Mouse (Mus musculus): Measurements from ENCODE around the gene Spag8. TPM values are rescaled to one million over a fixed set of nuclear protein-coding genes. Genes with fewer than 3 reads are reported as not detected.

Spag8 gene
- polyA plus RNA-seq, 1 experiment from 2014 or later: 1.0 TPM

- no peak overlapping the region for H3K27ac ChIP-seq
- 77% methylated on average over 6 of the region's 6 CpGs for WGBS
- H3K36me3 ChIP-seq: no peaks in the 10 kb centered on the region
- no peaks in the 10 kb centered on the region for H3K9me3 ChIP-seq (replicated peaks)
- DNase-seq (ENCODE audit: low spot score): peak; percentile 19
- peaks cover 20% of the 10 kb centered on the region for H3K4me1 ChIP-seq
- H3K27me3 ChIP-seq (ENCODE audit: low read depth, poor library complexity, severe bottlenecking): peaks cover 22% of the 10 kb centered on the region
- no peak overlapping the region for H3K4me3 ChIP-seq
These were observed 16.6 kb downstream of the Spag8 start for GRCm38 (mm10) chr4:43636751-43637150.

GRCm38 (mm10) chr4:43634621-43635374 lies 18.6 kb downstream of the Spag8 start:
- DNase-seq (ENCODE audit: low spot score): peak; percentile 21
- Histone ChIP-seq H3K36me3 (no peaks in the 10 kb centered on the region), H3K4me1 (peaks cover 31% of the 10 kb centered on the region), H3K27me3 (ENCODE audit: low read depth, poor library complexity, severe bottlenecking) (peaks cover 28% of the 10 kb centered on the region), H3K27ac (no peak overlapping the region), H3K9me3 (replicated peaks) (no peaks in the 10 kb centered on the region), H3K4me3 (no peak overlapping the region)
- WGBS: 86% methylated on average over 7 of the region's 7 CpGs

GRCm38 (mm10) chr4:43633736-43634135 lies 19.7 kb downstream of the Spag8 start:
- Histone ChIP-seq H3K27ac (no peak overlapping the region), H3K9me3 (replicated peaks) (no peaks in the 10 kb centered on the region), H3K27me3 (ENCODE audit: low read depth, poor library complexity, severe bottlenecking) (peaks cover 28% of the 10 kb centered on the region), H3K4me1 (peaks cover 32% of the 10 kb centered on the region), H3K36me3 (no peaks in the 10 kb centered on the region), H3K4me3 (no peak overlapping the region)
- 89% methylated on average over 2 of the region's 2 CpGs for WGBS
- DNase-seq (ENCODE audit: low spot score): peak; percentile 25

GRCm38 (mm10) chr4:43633296-43633695 lies 20.1 kb downstream of the Spag8 start:
- Histone ChIP-seq H3K9me3 (replicated peaks) (no peaks in the 10 kb centered on the region), H3K4me3 (no peak overlapping the region), H3K27ac (no peak overlapping the region), H3K4me1 (peaks cover 32% of the 10 kb centered on the region), H3K36me3 (no peaks in the 10 kb centered on the region), H3K27me3 (ENCODE audit: low read depth, poor library complexity, severe bottlenecking) (peaks cover 28% of the 10 kb centered on the region)
- peak; percentile 27 for DNase-seq (ENCODE audit: low spot score)
- 74% methylated on average over 8 of the region's 8 CpGs for WGBS

- H3K27ac ChIP-seq: peak overlapping the region; percentile 90
- no peaks in the 10 kb centered on the region for H3K9me3 ChIP-seq (replicated peaks)
- no peak for DNase-seq (ENCODE audit: low spot score)
- no peaks in the 10 kb centered on the region for H3K36me3 ChIP-seq
- peak overlapping the region; percentile 78 for H3K4me3 ChIP-seq
- H3K4me1 ChIP-seq: peaks cover 32% of the 10 kb centered on the region
- H3K27me3 ChIP-seq (ENCODE audit: low read depth, poor library complexity, severe bottlenecking): peaks cover 28% of the 10 kb centered on the region
- 42% methylated on average over 42 of the region's 42 CpGs for WGBS
These were observed 21.2 kb downstream of the Spag8 start for GRCm38 (mm10) chr4:43631956-43632920.

GRCm38 (mm10) chr4:43631046-43631955 lies 22.1 kb downstream of the Spag8 start, which contains the start of gene Npr2:
Gene Npr2 (plus strand): TSS chr4:43631935.
- peak within 1 kb of the TSS; percentile 78 for H3K4me3 ChIP-seq
- peaks cover 32% of the 10 kb centered on the region for H3K4me1 ChIP-seq
- H3K27me3 ChIP-seq (ENCODE audit: low read depth, poor library complexity, severe bottlenecking): peaks cover 28% of the 10 kb centered on the region
- peak within 1 kb of the TSS; percentile 90 for H3K27ac ChIP-seq
- no peaks in the 10 kb centered on the region for H3K36me3 ChIP-seq
- WGBS: 1% methylated on average over 49 of the region's 70 CpGs
- no peaks in the 10 kb centered on the region for H3K9me3 ChIP-seq (replicated peaks)
- DNase-seq (ENCODE audit: low spot score): peak; percentile 67

GRCm38 (mm10) chr4:43630671-43631045 lies 22.7 kb downstream of the Spag8 start:
- Histone ChIP-seq H3K9me3 (replicated peaks) (no peaks in the 10 kb centered on the region), H3K4me3 (peak overlapping the region; percentile 78), H3K27me3 (ENCODE audit: low read depth, poor library complexity, severe bottlenecking) (peaks cover 28% of the 10 kb centered on the region), H3K4me1 (peaks cover 32% of the 10 kb centered on the region), H3K27ac (peak overlapping the region; percentile 90; the same call in 1 of the 2 replicates), H3K36me3 (no peaks in the 10 kb centered on the region)
- 24% methylated on average over 5 of the region's 5 CpGs for WGBS
- no peak for DNase-seq (ENCODE audit: low spot score)

GRCm38 (mm10) chr4:43630030-43630581 lies 23.3 kb downstream of the Spag8 start:
- WGBS: 9% methylated on average over 5 of the region's 5 CpGs
- Histone ChIP-seq H3K9me3 (replicated peaks) (peaks cover 5% of the 10 kb centered on the region), H3K4me3 (0 out of 2 replicates have a peak overlapping the region, but pooled peaks have one; percentile 10), H3K4me1 (peaks cover 32% of the 10 kb centered on the region), H3K36me3 (no peaks in the 10 kb centered on the region), H3K27ac (no peak overlapping the region), H3K27me3 (ENCODE audit: low read depth, poor library complexity, severe bottlenecking) (peaks cover 28% of the 10 kb centered on the region)
- peak; percentile 74 for DNase-seq (ENCODE audit: low spot score)

GRCm38 (mm10) chr4:43629106-43629817 lies 24.1 kb downstream of the Spag8 start:
- DNase-seq (ENCODE audit: low spot score): peak; percentile 32
- no peaks in the 10 kb centered on the region for H3K36me3 ChIP-seq
- H3K4me3 ChIP-seq: no peak overlapping the region
- H3K9me3 ChIP-seq (replicated peaks): peaks cover 7% of the 10 kb centered on the region
- H3K27ac ChIP-seq: no peak overlapping the region
- WGBS: 48% methylated on average over 20 of the region's 20 CpGs
- peaks cover 32% of the 10 kb centered on the region for H3K4me1 ChIP-seq
- peaks cover 28% of the 10 kb centered on the region for H3K27me3 ChIP-seq (ENCODE audit: low read depth, poor library complexity, severe bottlenecking)

- Histone ChIP-seq H3K4me1 (no peaks in the 10 kb centered on the region), H3K27ac (no peak overlapping the region), H3K36me3 (no peaks in the 10 kb centered on the region), H3K9me3 (replicated peaks) (peaks cover 3% of the 10 kb centered on the region), H3K4me3 (no peak overlapping the region), H3K27me3 (ENCODE audit: low read depth, poor library complexity, severe bottlenecking) (no peaks in the 10 kb centered on the region)
- WGBS: 74% methylated on average over 4 of the region's 4 CpGs
- no peak for DNase-seq (ENCODE audit: low spot score)
These were observed 33.1 kb downstream of the Spag8 start for GRCm38 (mm10) chr4:43620146-43620778.

- Histone ChIP-seq H3K27ac (no peak overlapping the region), H3K36me3 (no peaks in the 10 kb centered on the region), H3K4me1 (no peaks in the 10 kb centered on the region), H3K27me3 (ENCODE audit: low read depth, poor library complexity, severe bottlenecking) (no peaks in the 10 kb centered on the region), H3K9me3 (replicated peaks) (no peaks in the 10 kb centered on the region), H3K4me3 (no peak overlapping the region)
- no peak for DNase-seq (ENCODE audit: low spot score)
- 69% methylated on average over 3 of the region's 3 CpGs for WGBS
These were observed 40.2 kb downstream of the Spag8 start for GRCm38 (mm10) chr4:43613060-43613730.
